Mouse (Mus musculus) midbrain, embryonic 14.5 days (tissue): ENCODE measurements at regions not wholly inside any gene's neighbourhood (a gene's known extent, or its start where the extent isn't known, plus 50 kb on each side); places are given as distances from the start of the nearest gene placed in this dataset.
A peak's percentile ranks its signal among the peaks of the same experiment; 100 is the strongest.

Source experiments
- ATAC-seq: fragments of 200-750 bp; cut with Nextera tagmentation; 2 replicates; pipeline ENCODE4 v1.8.0; 2017; ENCODE audit warnings: moderate number of reproducible peaks, moderate library complexity; ENCODE audit not compliant: low FRiP score, low TSS enrichment
- DNase-seq: peaks from one replicate; pipeline ENCODE4 v3.0.0-alpha.2; 2015
- H3K27ac ChIP-seq: fragments of 300-500 bp; sonication (generic); replicated peaks from 2 replicates; pipeline ENCODE4 v1.5.1; 2014; ENCODE audit warnings: mild to moderate bottlenecking, low read depth, low read length, moderate library complexity
- H3K27me3 ChIP-seq: fragments of 300-500 bp; sonication (generic); 2 replicates; pipeline ENCODE4 v1.6.1; 2014; ENCODE audit warnings: low read length, control low read depth, mixed read lengths; ENCODE audit not compliant: control insufficient read depth, insufficient read depth
- H3K36me3 ChIP-seq: fragments of 300-500 bp; sonication (generic); 2 replicates; pipeline ENCODE4 v1.6.1; 2014; ENCODE audit warnings: low read length, control low read depth; ENCODE audit not compliant: control insufficient read depth, insufficient read depth
- H3K4me1 ChIP-seq: fragments of 300-500 bp; sonication (generic); 2 replicates; pipeline ENCODE4 v1.6.1; 2014; ENCODE audit warnings: mild to moderate bottlenecking, antibody characterized with exemption, low read length, control low read depth; ENCODE audit not compliant: control insufficient read depth, insufficient read depth
- H3K4me2 ChIP-seq: fragments of 300-500 bp; sonication (generic); 2 replicates; pipeline ENCODE4 v1.6.1; 2014; ENCODE audit warnings: mild to moderate bottlenecking, low read length, moderate library complexity
- H3K4me3 ChIP-seq: fragments of 300-500 bp; sonication (generic); replicated peaks from 2 replicates; pipeline ENCODE4 v1.5.1; 2014; ENCODE audit warnings: low read depth, low read length
- H3K9ac ChIP-seq: fragments of 300-500 bp; sonication (generic); replicated peaks from 2 replicates; pipeline ENCODE4 v1.6.1; 2014; ENCODE audit warnings: mild to moderate bottlenecking, low read length, moderate library complexity
- H3K9me3 ChIP-seq: fragments of 300-500 bp; sonication (generic); 2 replicates; pipeline ENCODE4 v1.6.1; 2016; ENCODE audit warnings: low read length, control low read depth, mixed read lengths; ENCODE audit not compliant: control insufficient read depth
- WGBS: fragments of 180-500 bp; shearing (Covaris S2); extraction: QIAGEN DNeasy Blood & Tissue Kit; methylation state at CpG from one replicate; pipeline ENCODE4 v1.1.7; 2014; 5-methylcytosine and 5-hydroxymethylcytosine counted together

DNA sequence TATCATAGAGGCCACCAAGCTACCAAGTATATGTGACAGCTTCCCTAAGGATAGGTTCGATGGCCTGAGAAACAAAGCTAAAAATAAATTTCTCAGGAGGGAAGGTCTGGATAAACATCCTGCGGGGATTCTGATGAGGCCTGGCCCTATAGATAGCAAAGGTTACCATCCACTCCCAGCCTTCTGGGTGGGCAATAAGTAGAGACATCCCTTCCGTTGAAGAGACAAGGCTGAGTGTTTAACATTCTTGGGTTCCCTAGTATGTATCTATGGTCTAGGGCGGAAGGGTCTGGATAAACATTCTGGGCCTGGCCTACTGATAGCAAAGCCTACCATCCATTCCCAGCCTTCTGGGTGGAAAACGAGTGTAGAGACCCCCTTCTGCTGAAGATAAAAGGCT, 180.5 kb upstream of the Dlk1 start:
- Histone ChIP-seq H3K9me3 (no peaks in the 10 kb centered on the region), H3K36me3 (no peaks in the 10 kb centered on the region), H3K27me3 (no peaks in the 10 kb centered on the region), H3K4me2 (no peak overlapping the region), H3K9ac (no peak overlapping the region), H3K4me3 (no peak overlapping the region), H3K27ac (no peak overlapping the region), H3K4me1 (no peaks in the 10 kb centered on the region)
- WGBS = 83% methylated on average over 5 of the region's 5 CpGs
- DNase-seq (no peak), ATAC-seq (no peak)

DNA sequence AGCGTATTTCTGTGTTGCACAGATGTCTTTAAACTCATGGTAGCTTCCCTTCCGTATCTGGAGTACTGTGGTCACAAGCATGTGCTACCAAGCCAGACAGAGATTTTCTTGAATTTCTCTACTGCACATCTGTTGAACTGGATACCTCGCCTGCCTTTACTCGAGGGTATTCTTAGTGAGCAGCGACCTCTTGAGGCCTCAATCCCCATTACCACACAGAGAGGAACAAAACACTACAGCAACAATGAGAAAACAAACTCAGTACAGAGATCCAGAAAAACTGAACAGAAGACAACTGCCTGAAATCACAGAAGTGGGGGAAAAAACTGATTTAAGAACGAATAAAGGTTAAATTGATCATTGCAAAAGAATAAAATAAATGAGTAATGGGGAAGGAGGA, 137.8 kb upstream of the Dlk1 start:
- 30% methylated on average over 6 of the region's 6 CpGs for WGBS
- no peak for ATAC-seq

DNA sequence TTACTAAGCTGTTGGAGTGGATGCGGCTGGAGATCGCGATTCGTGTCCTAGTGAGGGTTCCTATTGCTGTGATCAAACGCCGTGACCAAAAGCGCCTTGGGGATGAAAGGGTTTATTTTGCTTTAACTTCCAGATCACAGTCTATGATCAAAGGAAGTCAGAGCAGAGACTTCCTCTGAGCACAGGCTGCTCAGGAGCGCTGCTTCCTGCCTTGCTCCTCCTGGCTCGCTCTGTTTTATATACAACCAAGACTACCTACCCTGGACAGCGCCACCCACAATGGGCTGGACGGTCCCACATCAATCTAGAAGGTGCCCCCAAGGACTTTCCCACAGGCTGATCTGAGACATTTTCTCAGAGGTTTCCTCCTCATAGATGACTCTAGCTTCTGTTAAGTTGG, 126.6 kb upstream of the Dlk1 start:
- DNase-seq (peak; percentile 22), ATAC-seq (no peak)
- H3K27ac ChIP-seq = no peak overlapping the region
- no peaks in the 10 kb centered on the region for H3K36me3 ChIP-seq
- no peaks in the 10 kb centered on the region for H3K27me3 ChIP-seq
- H3K4me2 ChIP-seq = no peak overlapping the region
- no peak overlapping the region for H3K9ac ChIP-seq
- H3K4me1 ChIP-seq = no peaks in the 10 kb centered on the region
- no peaks in the 10 kb centered on the region for H3K9me3 ChIP-seq
- H3K4me3 ChIP-seq = no peak overlapping the region
- WGBS = 37% methylated on average over 11 of the region's 11 CpGs

More for the DNA sequence above, 137.8 kb upstream of the Dlk1 start:
- H3K36me3 ChIP-seq = no peaks in the 10 kb centered on the region
- no peak overlapping the region for H3K9ac ChIP-seq
- DNase-seq = peak; percentile 35
- H3K27ac ChIP-seq = no peak overlapping the region
- no peak overlapping the region for H3K4me2 ChIP-seq
- no peaks in the 10 kb centered on the region for H3K27me3 ChIP-seq
- no peaks in the 10 kb centered on the region for H3K4me1 ChIP-seq
- peaks cover 3% of the 10 kb centered on the region; the same call in 1 of the 2 replicates for H3K9me3 ChIP-seq
- H3K4me3 ChIP-seq = no peak overlapping the region

DNA sequence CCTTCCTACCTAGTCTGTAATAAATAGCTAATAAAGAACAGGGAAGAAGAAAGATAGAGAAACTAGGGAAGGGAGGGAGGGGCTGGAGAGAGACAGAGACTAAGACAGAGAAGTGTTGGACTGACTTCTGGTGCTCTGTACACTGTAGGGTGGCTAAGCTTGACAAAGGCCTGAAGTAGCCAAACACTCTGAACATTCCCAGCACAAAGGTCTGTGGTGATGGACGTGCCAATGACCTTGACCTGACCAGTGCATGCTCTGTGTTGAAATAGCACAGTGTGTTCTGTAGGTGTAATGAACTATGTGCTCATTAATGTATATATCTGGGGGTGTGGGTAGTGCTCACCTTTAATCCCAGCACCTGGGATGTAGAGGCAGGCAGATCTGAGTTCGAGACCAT, 81.3 kb upstream of the Dlk1 start:
- Histone ChIP-seq H3K4me2 (no peak overlapping the region), H3K36me3 (no peaks in the 10 kb centered on the region), H3K27me3 (no peaks in the 10 kb centered on the region), H3K9ac (no peak overlapping the region), H3K4me3 (no peak overlapping the region), H3K4me1 (no peaks in the 10 kb centered on the region), H3K9me3 (no peaks in the 10 kb centered on the region), H3K27ac (no peak overlapping the region)
- WGBS = 88% methylated on average over 2 of the region's 2 CpGs
- ATAC-seq = no peak
- DNase-seq = no peak

DNA sequence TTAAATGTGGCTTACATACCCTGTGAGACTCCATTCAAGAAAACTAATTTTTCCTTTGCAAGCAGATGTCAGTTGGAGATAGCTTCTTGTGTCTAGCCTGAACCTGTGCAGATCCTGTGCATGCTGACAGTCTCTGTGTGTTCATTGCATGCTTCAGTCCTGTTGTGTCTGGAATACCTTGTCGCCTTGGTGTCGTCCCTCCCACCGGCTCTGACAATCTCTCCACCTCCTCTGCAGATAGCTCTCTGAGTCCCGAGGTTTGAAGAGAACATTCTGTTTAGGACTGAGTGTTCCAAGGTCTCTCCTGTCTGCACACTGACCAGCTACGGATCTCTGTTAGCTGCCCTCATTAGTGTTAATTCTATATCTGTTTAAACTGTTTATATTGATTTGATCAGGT, 66.8 kb upstream of the Dlk1 start:
- Histone ChIP-seq H3K9ac (no peak overlapping the region), H3K27me3 (no peaks in the 10 kb centered on the region), H3K9me3 (0 out of 2 replicates have a peak, but pooled peaks cover 3% of the 10 kb centered on the region), H3K27ac (no peak overlapping the region), H3K36me3 (no peaks in the 10 kb centered on the region), H3K4me2 (no peak overlapping the region), H3K4me1 (no peaks in the 10 kb centered on the region), H3K4me3 (no peak overlapping the region)
- 83% methylated on average over 5 of the region's 5 CpGs for WGBS
- DNase-seq (no peak), ATAC-seq (no peak)

DNA sequence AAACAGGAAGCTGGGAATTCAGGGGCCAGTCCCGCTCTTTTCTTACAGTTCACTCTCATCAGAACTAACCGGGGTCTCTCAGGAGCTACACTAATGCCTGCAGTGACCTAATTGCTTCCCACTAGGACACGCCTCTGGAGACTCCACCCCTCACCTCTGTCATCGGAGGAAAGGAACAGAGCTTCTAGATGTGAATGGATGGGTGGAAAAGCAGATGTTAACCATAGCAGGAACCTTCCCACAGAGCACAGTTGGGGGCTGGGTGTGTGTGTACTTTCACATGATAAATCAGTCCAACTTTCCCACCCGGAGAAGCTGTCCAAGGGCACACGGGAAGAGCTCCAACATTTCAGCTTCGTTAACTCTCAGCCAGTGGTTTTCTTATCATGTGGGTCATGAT, 63.8 kb upstream of the Dlk1 start:
- Histone ChIP-seq H3K27me3 (no peaks in the 10 kb centered on the region), H3K4me2 (no peak overlapping the region), H3K9ac (no peak overlapping the region), H3K27ac (no peak overlapping the region), H3K36me3 (no peaks in the 10 kb centered on the region), H3K4me1 (peaks cover 10% of the 10 kb centered on the region), H3K9me3 (no peaks in the 10 kb centered on the region), H3K4me3 (no peak overlapping the region)
- no peak for ATAC-seq
- 67% methylated on average over 7 of the region's 7 CpGs for WGBS
- DNase-seq = no peak

DNA sequence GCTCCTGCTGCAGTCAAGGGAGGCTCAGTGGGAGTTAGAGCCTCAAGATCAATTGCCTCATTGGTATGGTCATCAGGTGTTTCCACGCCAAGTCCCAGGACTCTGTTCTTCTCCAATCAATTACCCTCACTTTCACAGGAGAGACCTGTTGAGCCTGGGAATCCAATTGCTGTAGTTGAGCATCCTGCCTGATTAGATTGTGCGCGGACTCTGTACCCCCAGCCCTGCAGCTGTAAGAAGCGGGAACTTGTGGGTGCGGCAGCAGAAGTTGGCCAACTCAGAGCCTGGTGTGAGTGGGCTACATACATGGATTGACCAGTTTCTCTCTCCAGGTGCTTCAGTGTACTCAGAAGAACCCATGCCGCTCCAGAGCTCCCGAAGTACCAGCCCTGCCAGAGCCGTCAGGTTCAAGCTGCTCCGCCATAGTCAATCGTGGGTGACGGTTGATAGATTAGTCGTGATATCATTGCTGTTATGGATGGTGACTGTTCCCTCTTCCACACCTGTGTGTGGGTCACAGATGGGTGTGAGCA, 62.2 kb upstream of the Dlk1 start:
- no peaks in the 10 kb centered on the region for H3K9me3 ChIP-seq
- WGBS = 94% methylated on average over 12 of the region's 12 CpGs
- no peak for DNase-seq
- H3K4me2 ChIP-seq = no peak overlapping the region
- H3K27ac ChIP-seq = no peak overlapping the region
- ATAC-seq = no peak
- no peak overlapping the region for H3K4me3 ChIP-seq
- no peaks in the 10 kb centered on the region for H3K27me3 ChIP-seq
- H3K36me3 ChIP-seq = no peaks in the 10 kb centered on the region
- no peak overlapping the region for H3K9ac ChIP-seq
- H3K4me1 ChIP-seq = peaks cover 14% of the 10 kb centered on the region

DNA sequence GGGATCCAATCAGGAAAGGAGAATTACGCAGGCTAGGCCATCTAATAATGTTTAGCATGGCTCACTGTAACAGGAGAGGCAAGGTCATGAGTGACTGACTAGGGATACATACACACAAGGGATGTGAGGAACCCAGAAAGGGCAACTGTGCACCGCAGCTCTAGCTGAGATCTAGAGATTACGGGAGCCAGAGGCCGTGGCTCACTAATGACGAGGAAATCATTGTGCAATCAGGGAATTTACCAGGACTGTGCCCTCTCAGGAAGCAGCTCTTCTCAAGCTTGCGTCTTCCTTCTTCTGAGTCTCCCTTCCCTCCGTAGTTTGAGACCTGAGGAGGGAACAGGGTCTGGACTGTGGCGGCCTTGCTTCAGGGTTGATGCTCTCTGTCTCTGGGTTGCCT, 61.6 kb upstream of the Dlk1 start:
- DNase-seq = no peak
- peaks cover 14% of the 10 kb centered on the region for H3K4me1 ChIP-seq
- ATAC-seq = no peak
- H3K4me3 ChIP-seq = no peak overlapping the region
- no peak overlapping the region for H3K27ac ChIP-seq
- H3K27me3 ChIP-seq = no peaks in the 10 kb centered on the region
- no peak overlapping the region for H3K4me2 ChIP-seq
- no peak overlapping the region for H3K9ac ChIP-seq
- 91% methylated on average over 8 of the region's 8 CpGs for WGBS
- H3K9me3 ChIP-seq = no peaks in the 10 kb centered on the region
- no peaks in the 10 kb centered on the region for H3K36me3 ChIP-seq

DNA sequence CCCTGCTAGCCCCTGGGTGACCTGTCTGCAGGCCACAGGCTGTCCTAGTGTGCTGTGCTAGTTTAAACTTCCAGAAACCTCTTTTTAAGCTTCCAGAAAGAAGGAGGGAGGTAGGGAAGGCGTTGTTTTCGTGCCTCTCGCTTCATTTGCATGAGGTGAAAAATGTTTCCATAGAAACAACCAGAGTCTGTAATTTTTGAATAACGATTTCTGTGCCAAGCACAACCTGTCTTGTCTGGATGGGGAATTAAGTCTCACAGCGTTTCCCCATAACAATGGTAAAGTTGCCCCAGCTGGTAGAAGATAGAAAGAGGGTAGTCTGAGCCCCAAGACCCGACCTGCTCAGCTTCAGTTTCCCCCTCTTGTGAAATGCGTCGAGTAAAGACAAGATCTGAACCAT, 59.3 kb upstream of the Dlk1 start:
- DNase-seq = peak; percentile 48
- ATAC-seq = peak; percentile 24; the same call in 1 of the 2 replicates
- peak overlapping the region; percentile 33; the same call in 1 of the 2 replicates for H3K4me2 ChIP-seq
- peak overlapping the region; percentile 53; the same call in 1 of the 2 replicates for H3K27ac ChIP-seq
- no peaks in the 10 kb centered on the region for H3K27me3 ChIP-seq
- peaks cover 14% of the 10 kb centered on the region for H3K4me1 ChIP-seq
- WGBS = 26% methylated on average over 8 of the region's 8 CpGs
- no peak overlapping the region for H3K9ac ChIP-seq
- no peak overlapping the region for H3K4me3 ChIP-seq
- no peaks in the 10 kb centered on the region for H3K36me3 ChIP-seq
- no peaks in the 10 kb centered on the region for H3K9me3 ChIP-seq
